10 mouse cellular contexts compared by ENCODE assay signal in the genomic region with DNA sequence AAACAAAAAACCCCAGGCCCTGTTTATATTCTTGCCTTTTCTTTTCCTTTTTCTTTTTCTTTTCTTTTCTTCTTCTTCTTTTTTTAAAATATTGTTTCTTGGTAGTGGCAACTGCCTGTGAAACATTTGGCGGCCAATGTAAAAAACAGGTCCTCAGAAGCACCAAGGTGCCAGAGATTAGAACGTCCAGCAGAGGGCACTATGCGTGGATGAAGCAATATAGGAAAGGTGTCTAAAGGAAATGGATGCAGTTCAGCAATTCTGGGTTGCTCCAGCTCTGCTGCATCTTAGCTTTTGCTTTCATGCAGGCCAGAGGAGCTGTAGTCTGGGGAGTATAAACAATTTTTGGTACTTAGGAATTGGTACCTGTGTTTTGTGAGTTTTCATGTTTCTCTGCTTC. TPM values are rescaled to one million over a fixed set of nuclear protein-coding genes. Genes with fewer than 3 reads are reported as not detected.
DNase-seq lines count a peak whose midpoint lies in the region; ATAC-seq and TF ChIP-seq lines count a peak whose summit lies in the region.
"Had no signal": no experiment of that assay in that cellular context is flagged by ENCODE, and none has a peak within 500 bp of the region (broad histone marks: within the 10 kb centered on the region; RNA-seq: fewer than 3 reads in every experiment).

No protein-coding gene starts in this region.

- 16% methylated on average over 3 of the region's 3 CpGs for WGBS in intestine, postnatal 0 days
- 23% methylated on average over 3 of the region's 3 CpGs for WGBS in intestine, embryonic 15.5 days

- intact Hi-C loops in left cerebral cortex, postnatal 14 days (cut with DNase I): loop anchor here (10.0 kb wide), 1 partner anchor 621 kb away; no protein-coding TSS in a partner anchor

- no peaks in the 10 kb centered on the region for H3K9me3 ChIP-seq in intestine, postnatal 0 days (ENCODE audit: control insufficient read depth)
- no peaks in the 10 kb centered on the region for H3K9me3 ChIP-seq in intestine, embryonic 15.5 days
- H3K9me3 ChIP-seq: limb, embryonic 15.5 days had no signal

- no peaks in the 10 kb centered on the region for H3K27me3 ChIP-seq in intestine, postnatal 0 days (replicated peaks; ENCODE audit: control insufficient read depth, insufficient read depth, low read length)
- H3K27me3 ChIP-seq in intestine, embryonic 15.5 days (replicated peaks): no peaks in the 10 kb centered on the region
- H3K27me3 ChIP-seq: limb, embryonic 15.5 days had no signal

- H3K4me3 ChIP-seq in intestine, postnatal 0 days (ENCODE audit: low read depth, low read length): no peak overlapping the region
- H3K4me3 ChIP-seq in intestine, embryonic 15.5 days (replicated peaks): no peak overlapping the region
- H3K4me3 ChIP-seq: limb, embryonic 15.5 days had no signal

- no peaks in the 10 kb centered on the region for H3K4me1 ChIP-seq in intestine, postnatal 0 days (replicated peaks; ENCODE audit: control insufficient read depth, insufficient read depth, low read length)
- no peaks in the 10 kb centered on the region for H3K4me1 ChIP-seq in intestine, embryonic 15.5 days (replicated peaks)
- H3K4me1 ChIP-seq: limb, embryonic 15.5 days had no signal

- peak; percentile 72 for DNase-seq in CD4-positive, CD25-positive, alpha-beta regulatory T cell, adult 2 months (ENCODE audit: low read depth, low spot score)
- peak; percentile 64 for DNase-seq in adipocyte (ENCODE audit: low spot score)
- peak; percentile 6 for DNase-seq in fibroblast of lung, adult 2 months (ENCODE audit: low read depth)
- peak; percentile 46 to 52 for DNase-seq in left cerebral cortex, postnatal 14 days (ENCODE audit: low spot score in 2 of 2)
- peak; percentile 16 for DNase-seq in retina, adult 2 months (ENCODE audit: low read depth, low spot score)

- peak; percentile 71 for TF ChIP-seq CTCF in intestine, postnatal 0 days (IDR thresholded peaks at IDR 0.05; ENCODE audit: low read depth)

- H3K9ac ChIP-seq in intestine, postnatal 0 days (ENCODE audit: low read depth, low read length): no peak overlapping the region
- no peak overlapping the region for H3K9ac ChIP-seq in intestine, embryonic 15.5 days
- H3K9ac ChIP-seq: limb, embryonic 15.5 days had no signal

- no peak overlapping the region for H3K4me2 ChIP-seq in intestine, postnatal 0 days (replicated peaks; ENCODE audit: low read depth)
- H3K4me2 ChIP-seq in intestine, embryonic 15.5 days (replicated peaks): no peak overlapping the region
- H3K4me2 ChIP-seq: limb, embryonic 15.5 days had no signal

- no peak overlapping the region for H3K27ac ChIP-seq in intestine, postnatal 0 days (ENCODE audit: low read depth, low read length)
- no peak overlapping the region for H3K27ac ChIP-seq in intestine, embryonic 15.5 days
- H3K27ac ChIP-seq: limb, embryonic 15.5 days had no signal

- ATAC-seq in intestine, postnatal 0 days: no peak
- ATAC-seq in intestine, embryonic 15.5 days: no peak
- ATAC-seq in monocyte, adult 5-6 weeks (replicated peaks; ENCODE audit: insufficient number of reproducible peaks, low FRiP score, low TSS enrichment, poor library complexity, severe bottlenecking): no peak

- H3K36me3 ChIP-seq in intestine, postnatal 0 days (ENCODE audit: control insufficient read depth, insufficient read depth): no peaks in the 10 kb centered on the region
- H3K36me3 ChIP-seq in intestine, embryonic 15.5 days: no peaks in the 10 kb centered on the region
- H3K36me3 ChIP-seq: limb, embryonic 15.5 days had no signal

RNA-seq across cellular contexts. Expression of gene Gpr119, which starts 9.2 kb away (rescaled TPM):
- 0.07 and 0.17 TPM in 2 replicates for polyA plus RNA-seq in intestine, postnatal 0 days (2015; fragmentation: Nextera tagmentation; extraction: Ambion mirVana)
- 0.21 and 0.48 TPM in 2 replicates for polyA plus RNA-seq in intestine, embryonic 15.5 days (2015; fragmentation: Nextera tagmentation; extraction: Ambion mirVana)
- not detected for total RNA-seq in left cerebral cortex, postnatal 14 days (2021)
- total RNA-seq in monocyte, adult 5-6 weeks (2017): not detected in 3 replicates
- polyA plus RNA-seq: limb, embryonic 15.5 days; testis, adult 2 months had no signal

RNA-seq across cellular contexts. Expression of gene Rbmx2, which starts 11.4 kb away (rescaled TPM):
- polyA plus RNA-seq in intestine, postnatal 0 days (2015; fragmentation: Nextera tagmentation; extraction: Ambion mirVana): 13.4 and 15.1 TPM in 2 replicates
- 19.8 and 20.4 TPM in 2 replicates for polyA plus RNA-seq in intestine, embryonic 15.5 days (2015; fragmentation: Nextera tagmentation; extraction: Ambion mirVana)
- total RNA-seq in left cerebral cortex, postnatal 14 days (2021): 1 to 10 TPM; 4.8 TPM
- 11.4 to 17.2 TPM (median 17.0 TPM) in 3 replicates for total RNA-seq in monocyte, adult 5-6 weeks (2017)

Comparison
In these comparisons a context has a peak if more than half of its experiments do, and no peak if none do; other contexts are left out.
1. DNase-seq: peak in every context shown above with its lines; median percentile 72 in CD4-positive, CD25-positive, alpha-beta regulatory T cell, adult 2 months; 64 in adipocyte; 49 in left cerebral cortex, postnatal 14 days; 16 in retina, adult 2 months; 6 in fibroblast of lung, adult 2 months.